Mouse (Mus musculus) brain, embryonic 14.5 days (tissue): ENCODE data around the gene Grn. TPM values are rescaled to one million over a fixed set of nuclear protein-coding genes. Genes with fewer than 3 reads are reported as not detected.

Experiments
- DNase-seq: peaks from one replicate; pipeline ENCODE4 v3.0.0-alpha.2; 2011; ENCODE audit warnings: low read depth
- CTCF ChIP-seq: fragments of 200-500 bp; IDR thresholded peaks from 2 replicates; pipeline ENCODE4 v1.5.1; 2012; ENCODE audit warnings: inconsistent platforms, mild to moderate bottlenecking, moderate library complexity, borderline replicate concordance; ENCODE audit not compliant: insufficient read depth, insufficient read length; ENCODE audit errors: extremely low read depth
- POLR2A ChIP-seq: fragments of 200-500 bp; IDR thresholded peaks from 2 replicates; pipeline ENCODE4 v1.6.1; 2012; ENCODE audit warnings: mild to moderate bottlenecking, inconsistent platforms, borderline replicate concordance; ENCODE audit not compliant: poor library complexity, insufficient read depth, insufficient read length, severe bottlenecking; ENCODE audit errors: extremely low read depth
- polyA plus RNA-seq: library from polyadenylated mRNA; depleted of rRNA; stranded (reverse); fragments of >200 nt; gene quantifications from 2 replicates; pipeline ENCODE4 v1.2.3, GENCODE M21; 2012

Grn gene
- polyA plus RNA-seq, 1 experiment: 53.0 TPM

GRCm38 (mm10) chr11:102432115-102432843, 2.2 kb downstream of the Grn start:
- TF ChIP-seq CTCF (no peak), POLR2A (no peak)
- DNase-seq: no peak

DNA sequence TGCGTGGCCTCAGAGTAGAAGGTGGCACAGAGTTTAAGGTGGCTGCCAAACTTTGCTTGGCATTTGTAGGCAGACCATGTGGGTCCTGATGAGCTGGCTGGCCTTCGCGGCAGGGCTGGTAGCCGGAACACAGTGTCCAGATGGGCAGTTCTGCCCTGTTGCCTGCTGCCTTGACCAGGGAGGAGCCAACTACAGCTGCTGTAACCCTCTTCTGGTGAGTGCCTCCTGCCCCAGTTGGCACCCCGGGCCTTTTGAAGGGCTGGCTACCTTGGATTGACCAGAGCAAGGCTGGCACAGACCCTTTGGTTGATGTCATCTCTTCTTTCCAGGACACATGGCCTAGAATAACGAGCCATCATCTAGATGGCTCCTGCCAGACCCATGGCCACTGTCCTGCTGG, 2.8 kb downstream of the Grn start:
- no peak for DNase-seq

DNA sequence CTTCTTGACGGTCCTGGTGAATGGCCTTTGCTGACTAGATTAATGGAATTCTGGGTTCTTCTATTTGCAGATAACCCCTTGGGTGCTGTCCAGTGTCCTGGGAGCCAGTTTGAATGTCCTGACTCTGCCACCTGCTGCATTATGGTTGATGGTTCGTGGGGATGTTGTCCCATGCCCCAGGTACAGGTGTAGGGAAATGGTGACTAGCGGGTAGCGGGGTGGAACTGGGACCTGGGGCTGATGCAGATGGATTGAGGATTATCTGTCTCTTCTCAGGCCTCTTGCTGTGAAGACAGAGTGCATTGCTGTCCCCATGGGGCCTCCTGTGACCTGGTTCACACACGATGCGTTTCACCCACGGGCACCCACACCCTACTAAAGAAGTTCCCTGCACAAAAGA, 3.8 kb downstream of the Grn start:
- no peak for TF ChIP-seq CTCF
- no peak for DNase-seq

More for the DNA sequence above, 2.8 kb downstream of the Grn start:
- TF ChIP-seq CTCF (no peak), POLR2A (no peak)

GRCm38 (mm10) chr11:102434406-102434805, 4.3 kb downstream of the Grn start:
- DNase-seq: peak; percentile 92
- TF ChIP-seq POLR2A: no peak
- TF ChIP-seq CTCF: peak; percentile 92

GRCm38 (mm10) chr11:102434816-102435705, 4.9 kb downstream of the Grn start:
- DNase-seq: no peak
- TF ChIP-seq CTCF (no peak), POLR2A (no peak)

GRCm38 (mm10) chr11:102435754-102436470, 5.8 kb downstream of the Grn start:
- TF ChIP-seq CTCF: no peak
- TF ChIP-seq POLR2A: no peak
- DNase-seq: no peak

GRCm38 (mm10) chr11:102436471-102436790, 6.3 kb downstream of the Grn start:
- no peak for DNase-seq
- TF ChIP-seq CTCF (no peak), POLR2A (no peak)

GRCm38 (mm10) chr11:102437120-102438061, 7.3 kb downstream of the Grn start:
- TF ChIP-seq CTCF (peak; percentile 27; the same call in 1 of the 2 replicates), POLR2A (no peak)
- DNase-seq: peak; percentile 73

DNA sequence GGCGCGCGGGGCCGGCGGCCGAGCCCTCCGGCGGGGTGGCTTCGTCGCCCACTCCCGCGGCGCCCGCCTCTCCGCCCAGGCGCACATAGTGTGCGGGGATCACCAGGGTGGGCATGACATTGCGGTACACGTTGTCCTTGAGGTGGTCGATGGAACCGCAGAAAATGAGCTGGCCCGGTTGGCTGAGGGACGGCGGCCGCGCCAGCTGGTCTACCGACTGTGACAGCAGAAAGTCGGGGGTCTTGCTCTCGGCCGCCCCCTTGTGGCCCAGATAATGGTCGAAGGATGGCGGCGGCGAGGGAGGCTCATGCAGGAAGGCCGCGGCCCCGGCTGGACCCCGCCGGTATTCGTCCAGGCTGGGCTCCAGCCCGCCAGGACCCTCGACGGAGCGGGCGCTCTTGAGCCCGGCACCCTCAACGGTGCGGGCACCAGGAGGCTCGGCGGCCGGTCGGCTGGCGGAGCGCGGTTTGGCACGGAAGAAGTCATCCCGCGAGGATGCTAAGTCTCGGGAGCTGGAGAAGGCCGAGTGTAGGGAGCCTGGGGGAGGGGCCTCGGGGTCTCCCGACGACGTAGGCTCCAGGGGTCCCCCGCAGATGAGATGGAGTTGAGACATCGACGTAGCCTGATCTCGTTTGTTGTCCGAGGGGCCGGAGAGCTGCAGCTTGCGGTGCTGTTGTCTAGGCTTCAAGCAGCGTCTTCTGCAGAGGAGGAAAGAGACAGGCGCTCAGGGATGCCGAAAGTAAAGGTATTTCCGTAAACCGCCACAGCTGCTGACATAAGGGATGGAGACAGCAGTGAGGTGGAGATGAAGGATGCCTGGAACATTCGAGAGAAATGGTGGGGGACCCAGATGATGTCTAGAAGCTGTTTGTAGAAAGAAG, 8.3 kb downstream of the Grn start:
- peak; percentile 89 for DNase-seq
- TF ChIP-seq POLR2A (no peak), CTCF (peak; percentile 76)

GRCm38 (mm10) chr11:102439093-102440082, 9.3 kb downstream of the Grn start:
- peak; percentile 45 for DNase-seq
- TF ChIP-seq POLR2A (no peak), CTCF (no peak)
